Mouse (Mus musculus) MEL (cell line): ENCODE measurements around the gene Lifr.

Experiments used
- BHLHE40 ChIP-seq: IDR thresholded peaks from 2 replicates; pipeline ENCODE4 v1.6.1; 2012; ENCODE audit warnings: low read depth, mild to moderate bottlenecking, inconsistent platforms, low read length, improper control_type of control experiment, borderline replicate concordance
- E2F4 ChIP-seq: IDR thresholded peaks from 2 replicates; pipeline ENCODE4 v1.6.1; 2011; ENCODE audit warnings: low read depth, low read length, improper control_type of control experiment, borderline replicate concordance
- EP300 ChIP-seq, 2 experiments: IDR thresholded peaks; 2 replicates each; pipeline ENCODE4 v1.6.1; 2011; ENCODE audit warnings: improper control_type of control experiment in 2 of 2, low read length in 2 of 2, low read depth in 1 of 2, mild to moderate bottlenecking in 1 of 2
- USF1 ChIP-seq: IDR thresholded peaks from 2 replicates; pipeline ENCODE4 v1.6.1; 2014; ENCODE audit warnings: low read depth, mild to moderate bottlenecking, inconsistent platforms, low read length, improper control_type of control experiment, moderate library complexity

- TF ChIP-seq EP300 (IDR thresholded peaks at IDR 0.05; ENCODE audit: low read depth in 1 of 2, low read length in 2 of 2) (no peak), BHLHE40 (no peak), E2F4 (no peak), USF1 (no peak)
Measured at GRCm38 (mm10) chr15:7117944-7118343, 27.5 kb downstream of the Lifr start.
